Mouse (Mus musculus): Measurements from ENCODE around the gene Bmp5. TPM values are rescaled to one million over a fixed set of nuclear protein-coding genes. Genes with fewer than 3 reads are reported as not detected.
A peak's percentile ranks its signal among the peaks of the same experiment; 100 is the strongest.

Gene Bmp5
- polyA plus RNA-seq, 1 experiment from 2014 or later = 9.4 TPM

DNA sequence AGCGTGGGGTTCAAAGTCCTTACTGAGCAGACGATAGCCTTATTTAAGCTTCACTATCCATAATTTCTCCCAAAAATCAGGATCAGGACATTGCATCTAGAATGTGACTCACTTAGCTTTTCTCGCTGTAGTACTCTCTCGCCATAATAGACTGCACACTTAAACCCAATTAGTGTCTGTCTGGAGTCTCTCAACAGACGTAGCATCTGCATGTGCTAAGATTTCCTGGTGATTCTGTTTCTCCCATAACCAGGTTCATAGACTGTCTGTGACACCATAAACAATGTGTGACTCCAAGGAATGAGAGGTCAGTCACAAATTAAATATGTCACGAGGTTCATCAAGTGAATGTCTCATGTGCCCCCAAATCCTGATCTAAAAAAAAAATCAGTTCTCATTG, 65.7 kb downstream of the Bmp5 start:
- Histone ChIP-seq H3K4me1 (no peaks in the 10 kb centered on the region), H3K27ac (replicated peaks) (no peak overlapping the region)
- WGBS = 67% methylated on average over 6 of the region's 6 CpGs

DNA sequence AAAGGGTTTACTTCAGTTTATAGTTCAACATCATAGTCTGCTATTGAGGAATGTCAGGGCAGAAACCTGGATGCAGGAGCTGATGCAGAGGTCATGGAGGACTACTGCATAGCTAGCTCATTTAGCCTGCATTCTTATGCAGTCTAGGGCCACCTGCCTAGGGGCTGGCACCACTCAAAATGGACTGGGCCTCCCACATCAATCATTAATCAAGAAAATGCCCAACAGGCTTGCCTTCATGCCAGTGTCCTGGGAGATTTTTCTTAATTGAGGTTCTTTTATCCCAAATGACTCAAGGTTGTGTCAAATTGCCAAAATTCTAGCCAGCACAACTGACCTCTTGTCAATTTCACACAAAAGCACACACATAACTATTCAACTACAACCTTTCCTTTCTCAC, 70.8 kb downstream of the Bmp5 start:
- H3K36me3 ChIP-seq = no peaks in the 10 kb centered on the region
- H3K4me3 ChIP-seq (replicated peaks) = no peak overlapping the region
- H3K4me2 ChIP-seq (replicated peaks) = no peak overlapping the region
- H3K4me1 ChIP-seq = no peaks in the 10 kb centered on the region
- no peak overlapping the region for H3K9ac ChIP-seq
- no peak overlapping the region for H3K27ac ChIP-seq (replicated peaks)
- ATAC-seq (ENCODE audit: insufficient number of reproducible peaks, low FRiP score, low TSS enrichment, low read depth) = no peak
- H3K9me3 ChIP-seq (replicated peaks) = no peaks in the 10 kb centered on the region
- no peaks in the 10 kb centered on the region for H3K27me3 ChIP-seq

More for the DNA sequence above, 65.7 kb downstream of the Bmp5 start:
- Histone ChIP-seq H3K9ac (no peak overlapping the region), H3K36me3 (no peaks in the 10 kb centered on the region), H3K4me3 (replicated peaks) (no peak overlapping the region), H3K27me3 (no peaks in the 10 kb centered on the region), H3K4me2 (replicated peaks) (no peak overlapping the region), H3K9me3 (replicated peaks) (no peaks in the 10 kb centered on the region)
- ATAC-seq (ENCODE audit: insufficient number of reproducible peaks, low FRiP score, low TSS enrichment, low read depth) = no peak

DNA sequence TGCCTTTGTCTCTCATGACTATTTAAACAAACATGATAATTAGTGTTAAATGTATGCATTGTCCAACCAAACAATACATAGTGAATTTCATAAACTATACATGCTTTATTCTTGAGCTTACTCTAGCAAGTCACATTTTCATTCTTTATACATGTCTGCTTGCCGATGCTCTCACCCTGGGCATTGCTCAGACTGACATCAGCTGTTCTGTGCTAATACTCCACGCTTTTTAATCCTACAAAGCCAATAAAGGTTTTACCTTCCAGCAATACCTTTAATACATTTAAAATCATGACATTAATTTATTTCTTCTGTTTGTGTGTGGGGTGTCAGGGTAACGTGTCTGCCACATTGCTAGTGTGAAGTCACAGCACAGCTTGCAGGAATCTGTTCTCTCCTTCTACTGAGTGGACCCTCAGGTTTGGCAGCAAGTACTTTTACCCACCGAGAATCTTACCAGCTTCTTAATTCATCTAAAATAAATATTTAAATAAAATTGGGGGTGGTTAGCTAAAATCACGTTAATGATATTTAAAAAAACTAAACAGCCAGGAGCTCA, 75.6 kb downstream of the Bmp5 start:
- ATAC-seq (ENCODE audit: insufficient number of reproducible peaks, low FRiP score, low TSS enrichment, low read depth) = no peak
- H3K4me1 ChIP-seq = no peaks in the 10 kb centered on the region
- no peaks in the 10 kb centered on the region for H3K9me3 ChIP-seq (replicated peaks)
- H3K27me3 ChIP-seq = no peaks in the 10 kb centered on the region
- WGBS = 72% methylated on average over 5 of the region's 5 CpGs
- H3K36me3 ChIP-seq = no peaks in the 10 kb centered on the region
- H3K9ac ChIP-seq = no peak overlapping the region
- no peak overlapping the region for H3K4me2 ChIP-seq (replicated peaks)
- no peak overlapping the region for H3K4me3 ChIP-seq (replicated peaks)
- no peak overlapping the region for H3K27ac ChIP-seq (replicated peaks)

DNA sequence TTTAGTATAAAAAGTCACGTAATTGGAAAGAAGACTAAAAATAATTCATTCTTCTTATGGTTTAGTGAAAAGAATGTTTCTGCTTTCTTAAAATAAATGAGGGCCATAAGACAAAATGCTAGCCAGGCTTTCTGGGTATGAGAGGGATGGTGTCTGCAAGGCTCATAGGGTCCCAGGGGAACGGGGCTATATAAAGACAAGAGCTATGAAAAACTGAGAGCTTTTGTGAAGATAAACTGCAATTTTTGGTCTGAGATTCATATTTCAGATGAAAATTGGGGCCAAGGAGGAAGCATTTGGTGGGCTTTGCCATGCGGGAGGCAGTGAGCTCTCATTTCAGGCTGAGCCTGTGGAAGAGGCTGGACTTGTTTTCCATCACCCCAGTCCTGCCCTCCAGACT, 83.0 kb downstream of the Bmp5 start:
- ATAC-seq (ENCODE audit: insufficient number of reproducible peaks, low FRiP score, low TSS enrichment, low read depth) = no peak
- Histone ChIP-seq H3K9me3 (replicated peaks) (no peaks in the 10 kb centered on the region), H3K4me1 (peaks cover 3% of the 10 kb centered on the region; the same call in 1 of the 2 replicates), H3K27me3 (no peaks in the 10 kb centered on the region), H3K4me3 (replicated peaks) (no peak overlapping the region), H3K9ac (no peak overlapping the region), H3K4me2 (replicated peaks) (no peak overlapping the region), H3K27ac (replicated peaks) (0 out of 2 replicates have a peak overlapping the region, but pooled peaks have one; percentile 2), H3K36me3 (no peaks in the 10 kb centered on the region)
- 43% methylated on average over 3 of the region's 3 CpGs for WGBS

DNA sequence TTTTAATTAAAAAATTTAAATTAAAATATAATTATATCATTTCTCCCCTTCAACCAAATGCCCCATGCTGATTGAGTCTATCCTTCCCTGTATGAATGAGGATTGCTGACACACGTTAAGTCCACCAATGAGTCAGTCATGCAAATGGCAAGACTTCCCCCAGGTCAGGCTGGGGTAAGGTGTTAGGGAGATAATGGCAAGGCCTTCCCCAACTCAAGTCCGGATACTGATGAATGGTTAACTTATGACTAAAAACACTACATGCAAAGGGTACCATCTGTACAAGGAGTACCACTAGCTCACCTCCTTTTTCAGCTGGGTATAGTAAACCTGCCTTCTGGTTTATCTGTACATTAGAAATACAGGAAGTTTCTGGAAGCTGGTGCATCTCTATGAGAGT, 83.8 kb downstream of the Bmp5 start:
- no peaks in the 10 kb centered on the region for H3K9me3 ChIP-seq (replicated peaks)
- 89% methylated on average over 2 of the region's 2 CpGs for WGBS
- no peak overlapping the region for H3K9ac ChIP-seq
- no peak overlapping the region for H3K4me2 ChIP-seq (replicated peaks)
- H3K27me3 ChIP-seq = no peaks in the 10 kb centered on the region
- H3K4me1 ChIP-seq = peaks cover 3% of the 10 kb centered on the region; the same call in 1 of the 2 replicates
- no peak for ATAC-seq (ENCODE audit: insufficient number of reproducible peaks, low FRiP score, low TSS enrichment, low read depth)
- H3K36me3 ChIP-seq = no peaks in the 10 kb centered on the region
- H3K27ac ChIP-seq (replicated peaks) = no peak overlapping the region
- no peak overlapping the region for H3K4me3 ChIP-seq (replicated peaks)

DNA sequence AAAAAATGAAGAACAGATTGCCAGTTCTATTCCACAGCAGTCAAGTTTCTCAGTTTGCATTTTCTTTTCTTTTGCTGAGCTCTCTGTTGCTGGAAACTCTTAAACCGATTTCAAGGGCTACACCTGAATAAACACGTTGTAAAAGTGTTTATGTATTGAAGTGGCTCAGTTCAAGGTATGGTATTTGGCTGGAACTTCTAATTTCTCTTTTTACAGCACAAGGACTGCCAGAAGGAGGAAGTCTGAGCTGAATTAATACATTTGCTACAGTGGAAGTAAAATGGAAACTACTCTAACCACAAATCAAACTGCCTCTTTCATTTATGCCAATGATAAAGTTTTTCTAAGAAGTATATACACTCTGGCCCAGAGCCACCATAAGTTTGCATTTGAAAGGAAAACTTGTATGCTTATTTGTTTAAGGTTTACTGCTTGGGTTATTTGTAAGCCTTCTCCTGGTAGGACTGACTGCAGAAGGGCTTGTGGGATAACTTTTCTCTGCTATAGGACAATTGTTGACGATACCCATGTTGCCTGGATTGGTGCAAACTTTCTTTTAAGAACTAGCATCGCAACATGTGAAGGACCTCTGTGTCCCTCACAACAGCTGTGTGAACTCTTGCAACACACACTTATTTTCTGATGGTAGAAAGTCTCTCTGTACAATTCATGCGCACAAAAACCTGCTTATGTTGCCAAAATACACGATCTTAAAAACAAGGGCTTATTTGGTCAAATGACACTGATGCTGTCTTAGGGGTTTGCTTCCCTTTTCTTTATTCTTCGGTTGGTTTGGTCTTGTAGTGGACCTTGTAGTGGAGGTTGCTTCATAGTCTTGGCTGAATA, 95.4 kb downstream of the Bmp5 start:
- Histone ChIP-seq H3K4me1 (0 out of 2 replicates have a peak, but pooled peaks cover 3% of the 10 kb centered on the region), H3K9me3 (replicated peaks) (no peaks in the 10 kb centered on the region), H3K4me2 (replicated peaks) (no peak overlapping the region), H3K4me3 (replicated peaks) (no peak overlapping the region), H3K27me3 (no peaks in the 10 kb centered on the region), H3K36me3 (no peaks in the 10 kb centered on the region), H3K9ac (no peak overlapping the region), H3K27ac (replicated peaks) (peak overlapping the region; percentile 58)
- no peak for ATAC-seq (ENCODE audit: insufficient number of reproducible peaks, low FRiP score, low TSS enrichment, low read depth)
- 58% methylated on average over 7 of the region's 7 CpGs for WGBS

DNA sequence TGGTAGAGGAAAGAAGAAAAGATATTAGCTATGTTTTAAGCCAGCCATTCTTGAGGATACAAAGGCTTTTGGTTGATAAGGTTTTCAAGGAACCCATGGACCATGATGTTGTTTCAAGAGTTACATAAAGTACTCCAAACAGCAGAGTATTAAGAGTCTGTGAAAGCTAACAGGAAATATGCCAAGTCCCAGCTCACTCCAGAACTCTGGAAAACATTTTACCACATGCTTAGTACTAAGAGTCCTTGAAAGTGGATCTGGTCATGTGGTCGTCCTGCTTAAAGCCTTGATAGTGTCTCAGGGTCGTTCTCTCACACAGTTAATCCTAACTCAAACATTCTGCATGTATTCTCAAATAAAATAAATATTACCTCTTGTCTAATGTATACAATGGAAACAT, 101.2 kb downstream of the Bmp5 start:
- no peak overlapping the region for H3K27ac ChIP-seq (replicated peaks)
- H3K36me3 ChIP-seq = no peaks in the 10 kb centered on the region
- H3K4me3 ChIP-seq (replicated peaks) = no peak overlapping the region
- no peak overlapping the region for H3K9ac ChIP-seq
- H3K9me3 ChIP-seq (replicated peaks) = no peaks in the 10 kb centered on the region
- no peak overlapping the region for H3K4me2 ChIP-seq (replicated peaks)
- no peaks in the 10 kb centered on the region for H3K27me3 ChIP-seq
- no peak for ATAC-seq (ENCODE audit: insufficient number of reproducible peaks, low FRiP score, low TSS enrichment, low read depth)
- WGBS = 60% methylated on average over 2 of the region's 2 CpGs
- H3K4me1 ChIP-seq = no peaks in the 10 kb centered on the region

DNA sequence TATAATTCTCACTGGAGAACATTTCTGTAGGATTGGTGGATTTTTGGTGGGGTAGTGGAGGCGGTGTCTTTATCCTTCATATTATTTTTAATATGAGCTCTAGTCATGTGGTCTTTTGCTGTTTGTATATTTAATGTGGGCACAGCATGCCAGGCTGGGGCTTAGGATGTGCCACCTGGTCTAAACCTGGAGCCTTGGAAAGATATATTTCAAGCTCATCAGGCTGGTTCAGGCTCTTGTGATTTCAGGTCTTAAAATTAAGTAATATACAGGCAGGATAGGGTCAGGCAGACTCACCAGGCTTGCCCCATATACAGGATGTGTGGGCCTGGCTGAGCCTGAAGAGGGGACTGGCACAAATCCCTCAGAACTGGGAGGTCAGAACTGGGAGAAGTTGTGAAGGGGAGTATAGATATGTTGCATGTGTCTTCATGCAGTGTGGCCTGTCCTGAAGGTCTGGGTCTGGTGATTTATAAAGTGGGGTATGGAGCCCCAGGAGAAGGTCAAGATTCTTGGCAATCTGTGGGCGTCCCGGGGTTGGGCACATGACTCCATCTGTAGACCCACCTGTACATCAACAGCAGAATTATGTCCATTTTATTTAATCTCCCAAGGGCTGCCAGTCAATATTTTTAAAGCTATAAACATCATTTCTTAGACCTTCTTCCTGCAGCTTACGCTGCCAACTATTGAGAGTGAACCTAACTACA, 108.5 kb downstream of the Bmp5 start:
- H3K9me3 ChIP-seq (replicated peaks) = no peaks in the 10 kb centered on the region
- H3K4me3 ChIP-seq (replicated peaks) = no peak overlapping the region
- H3K36me3 ChIP-seq = no peaks in the 10 kb centered on the region
- WGBS = 92% methylated on average over 4 of the region's 4 CpGs
- no peak overlapping the region for H3K9ac ChIP-seq
- H3K27me3 ChIP-seq = no peaks in the 10 kb centered on the region
- H3K4me2 ChIP-seq (replicated peaks) = no peak overlapping the region
- H3K27ac ChIP-seq (replicated peaks) = no peak overlapping the region
- H3K4me1 ChIP-seq = no peaks in the 10 kb centered on the region
- no peak for ATAC-seq (ENCODE audit: insufficient number of reproducible peaks, low FRiP score, low TSS enrichment, low read depth)

DNA sequence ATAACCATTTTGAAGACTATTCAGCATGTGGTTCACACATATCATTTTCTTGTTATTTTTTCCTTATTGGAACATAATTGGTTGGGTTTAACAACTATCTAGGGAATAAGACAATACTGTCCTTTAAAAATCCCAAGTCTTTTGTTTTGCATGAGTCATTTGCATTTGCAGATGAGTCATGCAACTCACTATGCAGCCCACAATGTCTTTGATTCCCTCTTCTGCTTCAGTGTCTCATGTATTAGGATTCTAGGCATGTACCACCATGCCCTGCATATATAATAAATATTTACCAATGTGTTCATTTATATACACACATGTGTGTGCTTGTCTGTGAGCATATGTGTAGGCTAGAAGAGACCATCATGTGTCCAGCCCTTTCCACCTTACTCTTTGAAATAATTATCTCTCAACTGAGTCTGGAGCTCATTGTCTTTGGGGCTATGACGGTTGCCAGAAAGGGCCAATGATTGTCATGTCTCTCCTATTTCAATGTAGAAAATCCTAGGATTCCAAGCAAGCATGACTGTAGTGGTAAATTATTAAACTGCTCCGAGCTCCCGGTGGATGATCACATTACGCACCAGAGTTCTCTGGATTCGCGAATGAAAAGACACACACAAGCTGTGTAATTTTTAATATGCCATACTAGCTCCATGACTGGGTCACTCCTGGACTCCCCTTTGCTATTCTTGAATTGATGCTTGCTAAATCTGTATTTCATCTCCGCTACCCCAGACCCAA, 111.8 kb downstream of the Bmp5 start:
- Histone ChIP-seq H3K9ac (no peak overlapping the region), H3K36me3 (no peaks in the 10 kb centered on the region), H3K4me3 (replicated peaks) (no peak overlapping the region), H3K9me3 (replicated peaks) (no peaks in the 10 kb centered on the region), H3K27me3 (no peaks in the 10 kb centered on the region), H3K27ac (replicated peaks) (no peak overlapping the region), H3K4me2 (replicated peaks) (no peak overlapping the region), H3K4me1 (no peaks in the 10 kb centered on the region)
- no peak for ATAC-seq (ENCODE audit: insufficient number of reproducible peaks, low FRiP score, low TSS enrichment, low read depth)
- 62% methylated on average over 7 of the region's 7 CpGs for WGBS

DNA sequence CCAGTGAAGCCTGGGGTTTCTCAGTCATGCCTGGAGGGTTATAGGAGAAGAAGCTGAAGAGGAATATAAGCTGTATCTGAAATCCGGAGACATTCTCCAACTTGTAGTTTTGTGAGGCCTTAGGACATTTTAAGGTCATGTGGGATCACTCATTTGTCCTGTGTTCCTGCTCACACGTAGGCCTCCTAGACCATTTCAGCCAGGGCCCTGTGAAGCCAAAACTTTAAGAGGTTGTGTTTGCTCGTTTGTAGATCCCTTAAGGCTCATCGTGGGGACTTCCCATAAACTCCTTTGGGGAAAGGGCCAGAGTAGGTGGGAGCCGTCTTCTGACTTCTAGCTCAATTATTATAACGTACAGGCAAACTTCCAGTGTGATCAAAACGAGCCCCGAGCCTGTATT, 121.8 kb downstream of the Bmp5 start:
- Histone ChIP-seq H3K27ac (replicated peaks) (no peak overlapping the region; the same call in 1 of the 2 replicates), H3K4me1 (no peaks in the 10 kb centered on the region), H3K9ac (no peak overlapping the region), H3K4me3 (replicated peaks) (no peak overlapping the region), H3K9me3 (replicated peaks) (no peaks in the 10 kb centered on the region), H3K4me2 (replicated peaks) (no peak overlapping the region), H3K36me3 (no peaks in the 10 kb centered on the region), H3K27me3 (no peaks in the 10 kb centered on the region)
- WGBS = 59% methylated on average over 8 of the region's 8 CpGs
- no peak for ATAC-seq (ENCODE audit: insufficient number of reproducible peaks, low FRiP score, low TSS enrichment, low read depth)

DNA sequence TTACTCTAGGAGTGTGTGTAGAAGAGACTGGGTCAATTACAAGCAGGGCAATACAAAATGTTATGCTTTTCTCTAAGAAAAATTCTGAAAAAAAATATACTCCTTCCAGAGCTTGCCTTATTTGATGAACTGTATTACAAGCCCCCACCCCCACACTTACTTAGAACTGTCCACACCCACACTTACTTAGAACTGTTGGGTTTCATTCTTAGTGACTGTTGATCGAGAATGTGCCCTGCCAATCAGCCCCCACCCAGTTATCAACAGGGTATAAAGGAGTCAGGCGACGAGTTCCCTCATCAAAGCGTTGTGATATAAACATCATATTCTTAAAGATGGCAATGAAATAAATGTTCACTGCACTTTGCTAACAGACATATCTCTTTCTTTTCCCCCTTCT, 122.9 kb downstream of the Bmp5 start:
- no peak overlapping the region for H3K27ac ChIP-seq (replicated peaks)
- H3K27me3 ChIP-seq = no peaks in the 10 kb centered on the region
- ATAC-seq (ENCODE audit: insufficient number of reproducible peaks, low FRiP score, low TSS enrichment, low read depth) = no peak
- H3K36me3 ChIP-seq = no peaks in the 10 kb centered on the region
- H3K9ac ChIP-seq = no peak overlapping the region
- WGBS = 87% methylated on average over 4 of the region's 4 CpGs
- H3K4me1 ChIP-seq = no peaks in the 10 kb centered on the region
- H3K4me2 ChIP-seq (replicated peaks) = no peak overlapping the region
- no peaks in the 10 kb centered on the region for H3K9me3 ChIP-seq (replicated peaks)
- no peak overlapping the region for H3K4me3 ChIP-seq (replicated peaks)

All from embryonic facial prominence, embryonic 15.5 days (tissue).